Mouse (Mus musculus): ENCODE results near the gene Sos1. TPM values are rescaled to one million over a fixed set of nuclear protein-coding genes. Genes with fewer than 3 reads are reported as not detected.

The Sos1 gene
- total and polyA plus RNA-seq, 3 experiments, result 4.0 to 10.7 (median 4.7) TPM

GRCm38 (mm10) chr17:80445433-80445832 lies 34.8 kb downstream of the Sos1 start:
- no peak for DNase-seq (ENCODE audit: extremely low read depth)
- in situ Hi-C loops (cut with MboI; ENCODE audit: low pct_ligation_motif_present, low pct_unique_long_range_greater_than_20kb, low sequenced_read_pairs) (no loop called here), dilution Hi-C loops (cut with MboI; ENCODE audit: extremely low pct_ligation_motif_present, extremely low pct_unique_long_range_greater_than_20kb, low sequenced_read_pairs) (no loop called here)
- H3K4me2 ChIP-seq (ENCODE audit: insufficient read depth, low read depth, poor library complexity, severe bottlenecking), result no peak overlapping the region
- peaks cover 0 to 6% of the 10 kb centered on the region in 2 experiments; a peak in 1 of 4 replicates for H3K4me1 ChIP-seq (ENCODE audit: control insufficient read depth in 1 of 2, insufficient read depth in 2 of 2)
- no peaks in the 10 kb centered on the region for H3K9me3 ChIP-seq (replicated peaks; ENCODE audit: low read length)
- no peak overlapping the region for H3K27ac ChIP-seq (ENCODE audit: insufficient read depth, low read depth)
- H3K79me2 ChIP-seq (replicated peaks; ENCODE audit: control insufficient read depth, extremely low read depth, insufficient read depth, poor library complexity, severe bottlenecking), result no peaks in the 10 kb centered on the region
- H3K9ac ChIP-seq (ENCODE audit: insufficient read depth, low read depth), result no peak overlapping the region
- no peak overlapping the region for H3K4me3 ChIP-seq (replicated peaks in 1 of 3; ENCODE audit: low read depth in 2 of 3, low read length in 2 of 3, poor library complexity in 1 of 3)
- peaks cover 52 to 83% of the 10 kb centered on the region in 2 experiments for H3K36me3 ChIP-seq (replicated peaks in 1 of 2; ENCODE audit: control insufficient read depth in 1 of 2, insufficient read depth in 1 of 2, low read length in 1 of 2)
- TF ChIP-seq MAZ (IDR thresholded peaks at IDR 0.05; ENCODE audit: low read depth, low read length) (no peak), E2F4 (IDR thresholded peaks at IDR 0.05; ENCODE audit: insufficient replicate concordance, low read depth, low read length) (no peak), USF2 (conservative IDR thresholded peaks at IDR 0.05; ENCODE audit: low read depth, low read length) (no peak), ZC3H11A (IDR thresholded peaks at IDR 0.05; ENCODE audit: low read depth, low read length) (no peak), POLR2A (IDR thresholded peaks at IDR 0.05; ENCODE audit: low read depth, low read length) (no peak), ETS1 (conservative IDR thresholded peaks at IDR 0.05; ENCODE audit: low read depth, low read length) (no peak), MAX (IDR thresholded peaks at IDR 0.05; ENCODE audit: low read length) (no peak), ZNF384 (IDR thresholded peaks at IDR 0.05; ENCODE audit: low read depth, low read length) (no peak)
- H3K27me3 ChIP-seq (replicated peaks), result no peaks in the 10 kb centered on the region

- no peak overlapping the region for H3K9ac ChIP-seq (ENCODE audit: insufficient read depth, low read depth)
- H3K4me2 ChIP-seq (ENCODE audit: insufficient read depth, low read depth, poor library complexity, severe bottlenecking), result no peak overlapping the region
- H3K27me3 ChIP-seq (replicated peaks), result no peaks in the 10 kb centered on the region
- in situ Hi-C loops (cut with MboI; ENCODE audit: low pct_ligation_motif_present, low pct_unique_long_range_greater_than_20kb, low sequenced_read_pairs), result no loop called here
- no peaks in the 10 kb centered on the region for H3K4me1 ChIP-seq (ENCODE audit: control insufficient read depth in 1 of 2, insufficient read depth in 2 of 2)
- no peak overlapping the region for H3K27ac ChIP-seq (ENCODE audit: insufficient read depth, low read depth)
- no peaks in the 10 kb centered on the region for H3K79me2 ChIP-seq (replicated peaks; ENCODE audit: control insufficient read depth, extremely low read depth, insufficient read depth, poor library complexity, severe bottlenecking)
- peaks cover 35 to 79% of the 10 kb centered on the region in 2 experiments for H3K36me3 ChIP-seq (replicated peaks in 1 of 2; ENCODE audit: control insufficient read depth in 1 of 2, insufficient read depth in 1 of 2, low read length in 1 of 2)
- H3K4me3 ChIP-seq (replicated peaks in 1 of 3; ENCODE audit: low read depth in 2 of 3, low read length in 2 of 3, poor library complexity in 1 of 3), result no peak overlapping the region
- no peak for TF ChIP-seq CHD2 (IDR thresholded peaks at IDR 0.05; ENCODE audit: low read length)
- no peak for TF ChIP-seq UBTF (IDR thresholded peaks at IDR 0.05; ENCODE audit: low read depth, low read length)
- TF ChIP-seq SMC3 (IDR thresholded peaks at IDR 0.05; ENCODE audit: low read depth, low read length), result no peak
- TF ChIP-seq CTCF (conservative IDR thresholded peaks at IDR 0.05 in 1 of 2, IDR thresholded peaks at IDR 0.05 in 1 of 2; ENCODE audit: low read depth in 2 of 2, low read length in 2 of 2), result no peak
- no peak for TF ChIP-seq ZNF384 (IDR thresholded peaks at IDR 0.05; ENCODE audit: low read depth, low read length)
- no peak for TF ChIP-seq MEF2A (IDR thresholded peaks at IDR 0.05; ENCODE audit: borderline replicate concordance, low read depth, low read length)
- no peak for TF ChIP-seq MAFK (IDR thresholded peaks at IDR 0.05; ENCODE audit: insufficient replicate concordance, low read length)
- no peak for TF ChIP-seq GABPA (IDR thresholded peaks at IDR 0.05; ENCODE audit: insufficient replicate concordance, low read depth, low read length)
- TF ChIP-seq JUN (IDR thresholded peaks at IDR 0.05; ENCODE audit: insufficient read depth, low read depth, low read length), result no peak
- TF ChIP-seq ETS1 (conservative IDR thresholded peaks at IDR 0.05; ENCODE audit: low read depth, low read length), result no peak
- no peak for TF ChIP-seq RAD21 (IDR thresholded peaks at IDR 0.05; ENCODE audit: low read depth, low read length)
- no peak for TF ChIP-seq MAZ (IDR thresholded peaks at IDR 0.05; ENCODE audit: low read depth, low read length)
- DNase-seq (ENCODE audit: extremely low read depth), result no peak
- no peaks in the 10 kb centered on the region for H3K9me3 ChIP-seq (replicated peaks; ENCODE audit: low read length)
- dilution Hi-C loops (cut with MboI; ENCODE audit: extremely low pct_ligation_motif_present, extremely low pct_unique_long_range_greater_than_20kb, low sequenced_read_pairs), result no loop called here
Measured at GRCm38 (mm10) chr17:80435680-80436079, 44.6 kb downstream of the Sos1 start.

All from CH12.LX (cell line).